Mouse (Mus musculus): Measurements from ENCODE around the gene Pir. TPM values are rescaled to one million over a fixed set of nuclear protein-coding genes. Genes with fewer than 3 reads are reported as not detected.

Gene Pir
- polyA plus RNA-seq, 1 experiment, result 23.0 TPM

DNA sequence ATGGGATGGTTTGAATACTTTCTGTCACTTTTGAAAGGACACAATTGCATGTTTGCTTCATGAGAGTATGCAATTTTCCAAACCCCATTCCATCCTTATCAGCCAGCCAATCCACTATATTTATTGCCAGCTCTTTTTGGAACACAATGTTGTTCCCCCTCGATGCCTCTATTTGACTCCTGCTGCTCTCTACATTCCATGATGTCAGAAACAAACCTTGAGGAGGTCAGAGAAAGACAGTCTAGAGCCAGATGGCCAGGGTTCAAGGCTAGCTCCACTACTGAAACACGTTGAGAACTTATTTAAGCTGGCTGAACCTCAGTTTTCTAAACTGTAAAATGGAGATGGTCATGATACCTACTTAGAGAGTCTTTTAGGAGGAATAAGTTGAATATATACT lies 37.1 kb downstream of the Pir start:
- H3K27ac ChIP-seq (replicated peaks; ENCODE audit: low read depth, low read length), result no peak overlapping the region
- H3K4me3 ChIP-seq (ENCODE audit: insufficient read depth, low read depth, low read length), result no peak overlapping the region
- H3K4me1 ChIP-seq (ENCODE audit: control insufficient read depth, insufficient read depth, insufficient read length, low read length), result no peaks in the 10 kb centered on the region

DNA sequence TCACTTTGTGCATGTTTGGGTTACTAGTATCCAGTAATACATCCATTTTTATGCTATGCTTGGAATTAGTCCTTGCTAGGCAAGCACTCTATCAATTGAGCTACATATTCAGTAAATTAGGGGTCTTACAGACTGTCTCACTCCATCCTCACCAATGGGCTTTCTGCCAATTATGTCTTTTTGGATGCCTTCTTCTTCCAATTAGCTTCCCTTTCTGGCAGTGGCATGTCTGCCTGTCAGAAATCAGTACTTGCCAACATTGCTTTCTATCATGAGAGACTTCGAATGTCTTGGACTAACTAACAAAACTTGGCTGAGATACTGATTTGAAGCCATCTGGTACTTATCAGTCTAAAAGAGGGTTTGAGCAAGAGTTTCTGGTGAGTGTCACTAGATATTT lies 44.7 kb downstream of the Pir start:
- Histone ChIP-seq H3K27ac (replicated peaks; ENCODE audit: low read depth, low read length) (no peak overlapping the region), H3K4me1 (ENCODE audit: control insufficient read depth, insufficient read depth, insufficient read length, low read length) (no peaks in the 10 kb centered on the region), H3K4me3 (ENCODE audit: insufficient read depth, low read depth, low read length) (no peak overlapping the region)

DNA sequence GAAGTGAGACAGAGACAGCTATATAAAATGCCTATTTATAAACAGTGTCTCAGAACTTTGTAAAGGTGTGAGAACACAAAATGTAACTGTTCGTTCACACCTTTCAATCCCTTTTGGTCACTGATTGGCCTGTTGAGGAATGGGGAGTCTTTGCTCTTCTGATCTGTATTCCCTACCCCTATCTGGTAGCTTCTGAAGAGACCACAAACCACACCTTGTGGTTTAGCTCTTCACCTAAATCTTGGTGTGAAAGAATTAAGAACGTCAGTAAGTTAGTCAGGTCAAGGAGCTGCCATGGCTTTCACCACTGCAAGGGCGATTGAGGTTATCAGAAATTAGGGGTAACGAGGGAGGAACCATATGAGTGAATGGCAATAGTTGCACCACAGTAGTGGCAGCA lies 49.4 kb downstream of the Pir start:
- Histone ChIP-seq H3K4me1 (ENCODE audit: control insufficient read depth, insufficient read depth, insufficient read length, low read length) (no peaks in the 10 kb centered on the region), H3K4me3 (ENCODE audit: insufficient read depth, low read depth, low read length) (no peak overlapping the region), H3K27ac (replicated peaks; ENCODE audit: low read depth, low read length) (no peak overlapping the region)

DNA sequence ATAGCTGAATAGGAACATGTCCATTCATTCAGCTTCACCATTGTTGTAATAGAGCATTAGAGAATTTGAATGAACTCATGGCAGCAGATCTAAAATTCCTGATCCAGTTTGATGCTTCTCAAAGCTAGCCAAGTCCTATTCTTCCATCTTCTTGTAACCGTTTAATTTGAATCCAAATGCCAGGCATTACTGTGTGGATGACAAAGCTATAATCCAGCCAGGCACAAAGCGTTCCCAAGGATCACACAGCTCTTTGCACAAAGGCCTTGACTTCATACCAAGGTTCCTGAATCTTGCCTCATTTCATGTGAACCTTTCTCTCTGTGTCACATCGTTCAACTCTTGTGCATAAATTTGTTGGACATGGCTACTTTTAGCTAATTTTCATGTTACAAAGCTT lies 50.9 kb downstream of the Pir start:
- H3K4me3 ChIP-seq (ENCODE audit: insufficient read depth, low read depth, low read length), result no peak overlapping the region
- no peaks in the 10 kb centered on the region for H3K4me1 ChIP-seq (ENCODE audit: control insufficient read depth, insufficient read depth, insufficient read length, low read length)
- H3K27ac ChIP-seq (replicated peaks; ENCODE audit: low read depth, low read length), result no peak overlapping the region

DNA sequence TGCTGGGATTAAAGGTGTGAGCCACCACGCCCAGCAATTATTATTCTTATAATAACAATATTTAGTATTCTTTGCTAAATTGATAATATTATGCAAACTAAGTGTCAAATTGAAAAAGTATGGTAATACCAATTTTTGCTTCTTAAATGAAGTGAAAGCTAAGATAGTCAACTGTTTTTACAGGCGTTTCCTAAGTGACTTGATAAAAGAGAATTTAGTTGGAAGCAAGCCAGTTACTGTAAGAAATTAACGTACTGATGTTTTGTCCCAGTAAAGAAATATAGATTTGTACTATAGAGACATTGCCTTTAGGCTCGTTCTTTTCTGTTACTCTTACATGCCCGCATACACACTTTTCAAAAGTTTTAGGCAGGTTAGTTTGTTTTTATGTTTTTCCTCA lies 53.3 kb downstream of the Pir start:
- no peak overlapping the region for H3K4me3 ChIP-seq (ENCODE audit: insufficient read depth, low read depth, low read length)
- no peaks in the 10 kb centered on the region for H3K4me1 ChIP-seq (ENCODE audit: control insufficient read depth, insufficient read depth, insufficient read length, low read length)
- H3K27ac ChIP-seq (replicated peaks; ENCODE audit: low read depth, low read length), result no peak overlapping the region

DNA sequence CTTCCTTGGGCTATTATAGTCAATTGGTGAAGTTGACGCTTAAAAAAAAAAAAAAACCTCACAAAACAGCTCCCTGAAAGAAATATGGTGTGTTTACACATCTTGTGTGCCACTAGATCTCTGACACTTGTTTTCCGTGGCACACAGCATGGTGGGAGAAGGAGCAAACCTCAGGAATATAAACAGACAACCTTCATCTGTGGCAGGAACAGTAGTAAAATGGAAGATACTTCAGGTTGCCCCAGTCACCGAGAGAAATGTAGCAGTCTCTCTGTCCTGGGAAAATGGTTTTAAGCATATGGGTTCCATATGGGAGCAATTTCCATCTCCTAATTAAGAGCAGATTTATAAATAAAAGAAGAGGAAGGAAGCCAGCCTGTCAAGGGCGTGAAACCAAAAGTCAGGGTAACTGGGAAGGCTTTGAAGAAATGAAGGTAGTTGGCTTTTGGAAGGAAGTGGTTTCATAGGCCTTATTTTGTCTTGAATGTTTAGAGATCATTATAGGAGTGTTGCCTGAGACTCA lies 54.3 kb downstream of the Pir start:
- H3K4me3 ChIP-seq (ENCODE audit: insufficient read depth, low read depth, low read length), result no peak overlapping the region
- H3K27ac ChIP-seq (replicated peaks; ENCODE audit: low read depth, low read length), result no peak overlapping the region
- H3K4me1 ChIP-seq (ENCODE audit: control insufficient read depth, insufficient read depth, insufficient read length, low read length), result no peaks in the 10 kb centered on the region

DNA sequence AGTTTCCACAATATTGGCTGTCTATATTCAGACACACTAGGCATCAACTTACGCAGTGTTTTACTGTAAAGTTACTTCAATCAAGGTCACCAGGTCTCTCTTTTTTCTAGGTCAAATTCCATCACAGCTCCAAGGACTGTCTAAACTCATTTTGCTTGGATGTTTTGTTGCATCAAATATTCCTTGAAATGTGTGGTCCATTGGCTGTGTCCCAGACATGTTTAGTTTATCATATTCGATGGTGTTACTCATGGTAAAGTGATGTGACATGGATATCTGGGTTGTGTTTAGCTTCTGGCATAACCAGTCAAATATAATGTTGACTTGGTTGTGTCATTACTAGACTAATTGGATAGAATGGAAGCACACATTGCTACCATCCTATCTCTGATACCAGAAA lies 61.2 kb downstream of the Pir start:
- Histone ChIP-seq H3K4me1 (ENCODE audit: control insufficient read depth, insufficient read depth, insufficient read length, low read length) (no peaks in the 10 kb centered on the region), H3K4me3 (ENCODE audit: insufficient read depth, low read depth, low read length) (no peak overlapping the region), H3K27ac (replicated peaks; ENCODE audit: low read depth, low read length) (no peak overlapping the region)

DNA sequence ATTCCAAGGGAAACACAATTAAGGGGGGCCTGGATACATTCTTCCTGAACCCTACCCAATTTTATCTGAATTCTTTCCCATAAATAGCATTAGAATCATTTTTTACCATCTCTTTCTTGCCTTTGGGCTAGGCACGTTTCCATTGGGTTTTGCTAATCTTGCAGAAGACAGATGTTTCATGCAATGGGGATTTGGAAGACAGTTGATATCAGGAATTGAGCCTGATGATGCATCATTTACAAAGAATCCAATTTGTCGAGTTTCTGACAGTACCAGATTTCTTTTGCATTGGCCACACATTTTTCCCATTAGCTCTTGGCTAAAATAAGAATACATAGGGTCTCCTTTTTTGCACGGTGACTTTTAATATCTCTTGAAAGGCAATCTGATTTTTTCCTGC lies 61.6 kb downstream of the Pir start:
- Histone ChIP-seq H3K27ac (replicated peaks; ENCODE audit: low read depth, low read length) (no peak overlapping the region), H3K4me3 (ENCODE audit: insufficient read depth, low read depth, low read length) (no peak overlapping the region), H3K4me1 (ENCODE audit: control insufficient read depth, insufficient read depth, insufficient read length, low read length) (no peaks in the 10 kb centered on the region)

DNA sequence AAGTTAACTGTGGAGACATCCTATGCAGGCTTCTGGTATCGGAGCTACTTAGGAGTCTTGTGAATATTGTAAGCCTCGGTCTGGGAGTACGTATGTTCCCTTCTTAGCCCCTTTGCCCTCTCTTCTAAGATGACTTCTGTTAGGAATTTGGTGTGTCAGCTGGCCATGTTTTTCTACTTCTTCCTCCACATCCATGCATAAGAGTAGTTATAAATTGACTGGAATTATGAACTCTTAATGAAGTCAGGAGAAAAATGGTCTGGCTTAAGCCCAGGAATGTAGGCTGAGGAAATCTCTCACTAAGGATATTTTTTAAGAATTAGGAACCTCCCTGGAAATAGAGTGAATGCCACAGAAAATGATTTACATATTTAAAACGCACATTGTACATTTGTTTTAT lies 69.4 kb downstream of the Pir start:
- Histone ChIP-seq H3K4me1 (ENCODE audit: control insufficient read depth, insufficient read depth, insufficient read length, low read length) (no peaks in the 10 kb centered on the region), H3K4me3 (ENCODE audit: insufficient read depth, low read depth, low read length) (no peak overlapping the region), H3K27ac (replicated peaks; ENCODE audit: low read depth, low read length) (no peak overlapping the region)

DNA sequence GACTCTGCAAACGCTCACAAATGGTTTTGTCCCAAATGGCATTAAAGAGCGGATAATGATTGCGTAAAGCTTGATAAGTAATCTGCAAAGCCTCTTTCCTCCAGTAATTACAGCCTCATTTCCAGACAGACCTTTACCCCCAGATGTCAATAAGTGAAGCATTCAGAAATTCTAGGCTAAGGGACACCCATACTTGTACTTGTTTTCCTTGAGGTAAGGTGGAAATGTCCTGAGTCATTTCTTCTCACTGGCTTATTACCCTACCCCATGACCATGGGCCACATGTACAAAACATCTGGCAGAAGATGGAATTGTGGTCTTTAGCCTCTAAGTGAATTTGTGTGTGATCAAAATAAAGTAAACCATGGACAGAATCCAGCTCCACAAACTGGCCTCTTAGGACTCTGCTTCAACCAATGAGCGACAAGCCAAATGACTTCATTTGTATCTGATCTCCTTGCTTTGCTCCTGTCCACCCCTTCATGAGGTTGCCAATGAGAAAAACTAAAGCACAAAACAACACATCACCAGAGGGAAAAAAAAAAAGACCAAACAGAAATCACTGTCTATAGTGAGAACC lies 76.3 kb downstream of the Pir start:
- Histone ChIP-seq H3K27ac (replicated peaks; ENCODE audit: low read depth, low read length) (no peak overlapping the region), H3K4me3 (ENCODE audit: insufficient read depth, low read depth, low read length) (no peak overlapping the region), H3K4me1 (ENCODE audit: control insufficient read depth, insufficient read depth, insufficient read length, low read length) (no peaks in the 10 kb centered on the region)

DNA sequence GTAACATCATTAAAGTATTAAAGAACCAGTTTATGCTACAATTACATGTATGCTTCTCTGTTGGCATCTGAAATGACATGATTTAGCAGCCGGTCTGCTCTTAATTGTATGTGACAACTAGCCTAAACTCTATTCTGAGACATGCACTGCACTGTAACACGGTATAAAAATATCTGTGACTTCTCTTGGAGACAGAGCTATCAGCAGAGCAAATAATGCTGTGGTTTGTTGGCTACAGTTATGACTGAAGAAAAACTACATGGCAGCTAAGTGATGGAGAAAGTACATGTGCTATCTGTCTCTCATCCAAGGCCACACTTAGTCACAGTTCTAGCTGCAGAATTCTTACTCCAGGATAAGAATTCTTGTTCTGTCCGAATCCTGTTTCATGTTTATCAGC lies 79.8 kb downstream of the Pir start:
- H3K4me1 ChIP-seq (ENCODE audit: control insufficient read depth, insufficient read depth, insufficient read length, low read length), result no peaks in the 10 kb centered on the region
- H3K4me3 ChIP-seq (ENCODE audit: insufficient read depth, low read depth, low read length), result no peak overlapping the region
- no peak overlapping the region for H3K27ac ChIP-seq (replicated peaks; ENCODE audit: low read depth, low read length)

DNA sequence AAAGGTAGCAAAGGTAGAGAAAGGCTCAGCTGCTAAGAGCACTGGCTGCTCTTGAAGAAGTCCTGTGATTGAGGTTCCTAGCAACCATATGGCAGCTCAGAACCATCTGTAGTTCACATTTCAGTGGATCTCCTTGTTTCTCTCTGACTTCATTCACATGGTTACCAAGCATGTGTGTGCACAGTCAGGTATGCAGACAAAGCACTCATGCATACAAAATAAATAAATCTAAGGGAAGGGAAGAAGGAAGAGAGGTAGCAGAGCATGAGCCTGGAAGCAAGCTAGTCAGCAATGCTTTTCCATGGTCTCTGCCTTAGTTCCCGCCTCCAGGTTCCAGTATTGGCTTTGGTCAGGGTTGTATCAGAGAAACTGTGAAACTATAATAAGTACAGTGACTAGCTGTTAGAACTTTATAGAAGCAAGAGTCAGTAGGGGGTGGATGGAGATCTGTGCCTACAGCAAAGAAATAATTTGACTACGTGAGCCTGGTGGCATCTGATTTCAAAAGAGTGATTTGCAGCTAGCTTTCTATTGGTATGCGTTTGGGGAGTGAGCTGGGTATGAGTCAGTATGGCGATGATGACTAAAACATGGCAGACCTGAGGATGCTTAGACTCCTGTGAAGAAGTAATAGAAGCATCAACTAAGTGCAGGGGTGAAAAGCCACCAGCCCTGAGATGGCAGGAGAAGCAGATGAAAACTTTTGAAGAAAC lies 96.1 kb downstream of the Pir start:
- H3K4me1 ChIP-seq (ENCODE audit: control insufficient read depth, insufficient read depth, insufficient read length, low read length), result no peaks in the 10 kb centered on the region
- no peak overlapping the region for H3K27ac ChIP-seq (replicated peaks; ENCODE audit: low read depth, low read length)
- no peak overlapping the region for H3K4me3 ChIP-seq (ENCODE audit: insufficient read depth, low read depth, low read length)

DNA sequence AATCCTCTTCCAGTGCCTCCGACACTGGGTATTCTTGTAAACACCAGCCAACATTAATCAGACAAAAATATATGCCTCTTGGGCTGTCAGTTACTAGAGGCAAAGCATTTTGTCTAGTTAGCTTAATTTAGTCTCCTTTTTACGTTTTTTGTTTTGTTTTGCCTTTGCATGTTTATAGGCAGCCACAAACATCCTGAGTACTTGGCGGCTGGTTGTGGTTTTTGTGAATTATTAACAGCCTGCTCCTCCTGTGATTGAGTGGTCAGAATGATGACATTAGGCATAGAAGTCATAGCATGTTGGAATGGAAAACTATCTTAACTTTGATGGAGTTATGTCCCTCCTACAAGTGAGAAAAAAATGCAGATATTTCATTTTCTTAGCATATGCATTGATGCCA lies 101.4 kb downstream of the Pir start:
- Histone ChIP-seq H3K4me3 (ENCODE audit: insufficient read depth, low read depth, low read length) (no peak overlapping the region), H3K27ac (replicated peaks; ENCODE audit: low read depth, low read length) (no peak overlapping the region), H3K4me1 (ENCODE audit: control insufficient read depth, insufficient read depth, insufficient read length, low read length) (no peaks in the 10 kb centered on the region)

DNA sequence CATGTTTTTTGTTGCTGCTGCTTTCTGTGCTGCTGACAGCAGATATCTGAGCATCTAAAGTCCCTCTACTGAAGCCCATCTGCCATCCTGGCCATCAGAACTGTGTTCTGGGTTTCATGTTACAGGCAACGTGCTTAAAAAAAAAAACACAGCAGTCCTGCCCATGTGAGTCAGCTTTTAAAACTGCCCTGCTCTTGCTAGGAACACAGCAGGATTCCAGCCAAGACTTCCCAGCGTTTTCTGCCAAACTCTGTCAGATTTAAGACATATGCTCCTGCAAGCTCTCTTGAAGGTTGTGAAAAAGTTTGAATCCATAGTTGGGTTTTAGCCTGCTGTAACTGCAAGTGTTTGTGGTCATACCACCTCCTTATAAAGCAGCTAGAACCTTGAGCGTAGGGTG lies 103.9 kb downstream of the Pir start, which contains the start of gene Vegfd:
Vegfd (plus strand) TSS at position 298 of the 400 bp plus-strand sequence.
- Histone ChIP-seq H3K4me1 (ENCODE audit: control insufficient read depth, insufficient read depth, insufficient read length, low read length) (no peaks in the 10 kb centered on the region), H3K4me3 (ENCODE audit: insufficient read depth, low read depth, low read length) (peak within 1 kb of the TSS; percentile 24), H3K27ac (replicated peaks; ENCODE audit: low read depth, low read length) (peak within 1 kb of the TSS; percentile 31; the same call in 1 of the 2 replicates)

DNA sequence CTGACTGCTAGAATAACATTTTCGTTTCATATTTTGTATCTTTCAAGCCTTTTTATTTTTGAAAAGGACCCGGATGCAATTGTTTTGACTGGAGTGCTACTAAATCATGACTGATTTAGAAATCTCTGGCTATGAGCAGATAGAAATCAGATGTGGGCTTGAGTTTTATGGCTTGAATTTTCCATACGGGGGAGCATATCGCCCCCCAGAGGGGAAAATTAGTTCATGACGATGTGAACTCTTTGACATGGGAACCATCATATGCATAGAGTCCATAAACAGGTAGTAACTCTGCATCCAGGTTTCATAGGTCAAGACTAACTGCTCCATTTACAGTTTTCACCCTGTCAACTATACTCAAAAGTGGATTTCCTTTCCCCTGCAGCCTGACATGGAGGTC lies 105.4 kb downstream of the Pir start:
- no peak overlapping the region for H3K4me3 ChIP-seq (ENCODE audit: insufficient read depth, low read depth, low read length)
- H3K27ac ChIP-seq (replicated peaks; ENCODE audit: low read depth, low read length), result no peak overlapping the region
- no peaks in the 10 kb centered on the region for H3K4me1 ChIP-seq (ENCODE audit: control insufficient read depth, insufficient read depth, insufficient read length, low read length)

DNA sequence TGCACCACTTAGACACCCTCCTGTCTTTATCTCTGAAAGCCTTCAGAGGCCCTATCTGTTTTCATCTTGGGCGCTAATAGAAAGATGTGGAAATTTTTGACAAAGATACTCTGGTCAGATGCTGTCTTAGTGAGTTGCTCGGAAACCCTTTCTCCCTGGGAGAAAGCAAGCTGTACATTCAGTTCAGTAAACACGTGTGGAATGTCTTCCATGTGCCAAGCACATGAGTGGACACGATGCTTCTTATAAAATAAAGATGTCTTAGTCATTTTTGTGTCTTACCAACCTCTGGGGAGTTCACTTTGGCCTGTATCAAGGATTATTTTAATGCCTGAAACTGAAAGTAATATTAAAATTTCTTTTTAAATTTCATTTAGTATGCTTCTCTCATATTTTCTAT lies 110.5 kb downstream of the Pir start:
- H3K4me3 ChIP-seq (ENCODE audit: insufficient read depth, low read depth, low read length), result no peak overlapping the region
- H3K4me1 ChIP-seq (ENCODE audit: control insufficient read depth, insufficient read depth, insufficient read length, low read length), result no peaks in the 10 kb centered on the region
- peak overlapping the region; percentile 11; the same call in 1 of the 2 replicates for H3K27ac ChIP-seq (replicated peaks; ENCODE audit: low read depth, low read length)
